Mouse (Mus musculus) heart, postnatal 25 days (tissue): ENCODE data around the gene Nudt17. TPM values are rescaled to one million over a fixed set of nuclear protein-coding genes. Genes with fewer than 3 reads are reported as not detected.
"Not testable (repeated sequence)": the region's sequence is repeated elsewhere in the genome, so short reads cannot be mapped to it uniquely, and the experiment has no call there.

Experiments used
- DNase-seq: peaks from one replicate; pipeline ENCODE4 v3.0.0; 2022; ENCODE audit warnings: low spot score
- intact Hi-C: fragments of 180-260 bp; cut with DNase I; formaldehyde crosslinking; loops from one replicate; pipeline ENCODE4 v1.15.1; 2025
- total RNA-seq, 2 experiments: library from RNA; stranded (reverse); gene quantifications; 2 replicates each; pipeline ENCODE4 v1.2.3; 2021

Gene Nudt17
- 1 to 10 TPM; 2.3 to 3.2 TPM for total RNA-seq

- intact Hi-C loops = loop anchor here (2.0 to 5.0 kb wide), 3 partner anchors 41 to 161 kb away; no protein-coding TSS in a partner anchor
- DNase-seq = peak; percentile 63
Measured at GRCm38 (mm10) chr3:96707903-96708683, at the start of gene Nudt17. Gene Nudt17, minus strand, starts transcription at chr3:96708562.

GRCm38 (mm10) chr3:96757691-96758090 lies 49.3 kb upstream of the Nudt17 start:
- no peak for DNase-seq
- intact Hi-C loops = no loop called here

GRCm38 (mm10) chr3:96755935-96756334 lies 47.6 kb upstream of the Nudt17 start:
- DNase-seq = no peak
- intact Hi-C loops = no loop called here

DNA sequence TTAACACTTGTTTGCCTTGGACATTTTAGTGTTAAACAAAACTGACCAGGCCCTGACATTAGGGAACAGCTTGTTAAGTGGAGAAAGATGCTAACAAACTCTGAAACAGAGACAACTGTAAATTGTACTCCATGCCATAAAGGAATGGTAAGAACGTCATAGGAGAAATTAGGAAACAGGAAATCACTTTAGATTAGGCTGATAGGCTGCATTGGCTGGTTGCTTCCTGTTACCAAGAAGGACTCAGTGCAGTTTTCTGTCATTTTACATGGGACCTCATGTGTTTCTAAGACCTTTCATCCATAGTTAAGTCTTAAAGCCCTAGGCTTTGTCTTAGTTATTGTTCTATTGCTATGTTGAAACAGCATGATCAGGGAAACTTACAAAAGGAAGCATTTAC lies 38.5 kb upstream of the Nudt17 start:
- no peak for DNase-seq
- intact Hi-C loops = no loop called here

- DNase-seq = no peak
- intact Hi-C loops = no loop called here
Measured at GRCm38 (mm10) chr3:96744348-96744747, 36.0 kb upstream of the Nudt17 start.

DNA sequence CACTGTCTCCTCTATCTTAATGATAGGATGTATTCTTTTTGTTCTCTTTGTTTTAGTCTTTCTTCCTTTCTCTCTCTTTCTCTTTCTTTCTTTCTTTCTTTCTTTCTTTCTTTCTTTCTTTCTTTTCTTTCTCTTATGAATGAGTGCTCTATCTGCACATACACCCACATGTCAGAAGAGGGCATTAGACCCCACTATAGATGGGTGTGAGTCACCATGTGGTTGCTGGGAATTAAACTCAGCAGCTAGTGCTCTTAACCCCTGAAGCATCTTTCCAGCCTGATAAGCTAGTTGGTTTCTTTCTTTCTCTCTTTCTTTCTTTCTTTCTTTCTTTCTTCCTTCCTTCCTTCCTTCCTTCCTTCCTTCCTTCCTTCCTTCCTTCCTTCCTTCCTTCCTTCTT lies 31.9 kb upstream of the Nudt17 start:
- intact Hi-C loops, DNase-seq: not testable (repeated sequence)

DNA sequence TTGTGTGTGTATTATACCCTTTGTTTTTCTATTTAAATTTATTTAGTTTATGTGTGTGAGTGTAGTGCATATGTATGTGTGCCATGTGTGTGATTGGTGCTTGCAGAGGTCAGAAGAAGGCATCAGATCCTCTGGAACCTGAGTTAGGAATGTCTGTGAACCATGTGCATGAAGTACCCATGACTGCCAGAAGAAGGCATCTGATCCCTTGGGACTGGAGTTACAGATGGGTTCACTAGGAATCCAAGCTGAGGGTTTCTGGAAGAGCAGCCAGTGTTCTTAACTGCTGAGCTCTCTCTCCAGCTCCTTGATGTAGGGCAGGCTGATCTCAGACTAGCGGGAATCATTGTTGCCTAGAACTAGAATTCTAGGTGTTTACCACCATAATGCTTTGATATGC lies 29.6 kb upstream of the Nudt17 start:
- DNase-seq = no peak
- intact Hi-C loops = loop anchor here (5.0 kb wide), 1 partner anchor 74 kb away; no protein-coding TSS in a partner anchor

- intact Hi-C loops = loop anchor here (5.0 kb wide), 1 partner anchor 75 kb away; no protein-coding TSS in a partner anchor
- no peak for DNase-seq
Measured at GRCm38 (mm10) chr3:96737013-96737740, 28.8 kb upstream of the Nudt17 start.

DNA sequence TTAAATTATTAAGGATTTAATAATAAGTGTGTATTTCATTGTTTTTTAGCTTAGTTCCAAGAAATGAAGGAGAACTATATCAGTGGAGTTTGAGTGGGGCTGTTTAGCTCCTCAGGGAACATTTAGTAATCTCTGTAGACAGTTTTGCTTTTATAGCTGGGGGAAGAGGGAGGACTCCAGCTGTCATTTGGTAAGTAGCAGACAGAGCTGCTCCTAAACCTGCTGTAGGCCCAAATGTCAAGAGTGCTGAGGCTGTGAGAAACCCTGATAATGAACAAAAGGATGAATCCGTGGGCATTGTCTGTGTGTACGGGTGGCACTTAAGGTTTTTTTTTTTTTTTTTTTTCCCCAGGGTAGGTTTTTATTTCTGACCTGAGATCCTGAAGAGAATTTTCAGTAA lies 26.8 kb upstream of the Nudt17 start:
- no peak for DNase-seq
- intact Hi-C loops = loop anchor here (5.0 kb wide), 1 partner anchor 77 kb away; no protein-coding TSS in a partner anchor

DNA sequence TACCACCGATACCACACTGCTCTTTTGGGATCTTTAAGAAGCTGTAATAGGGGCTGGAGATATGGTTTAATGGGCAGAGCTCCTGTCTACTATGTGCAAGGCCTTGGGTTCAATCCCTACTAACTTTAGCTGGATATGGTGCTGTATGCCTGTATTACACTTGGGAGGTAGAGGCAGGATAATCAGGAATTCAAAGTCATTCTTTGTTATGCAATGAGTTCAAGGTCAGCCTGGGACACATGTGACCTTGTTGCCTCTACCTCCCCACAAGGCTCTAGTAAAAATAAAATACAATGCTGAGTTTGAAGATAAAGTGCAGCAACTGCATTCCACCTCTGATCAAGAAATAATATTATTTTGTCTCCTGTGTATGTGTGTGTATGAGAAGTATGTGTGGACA lies 25.6 kb upstream of the Nudt17 start:
- intact Hi-C loops = loop anchor here (2.0 kb wide), 1 partner anchor 31 kb away; no protein-coding TSS in a partner anchor
- no peak for DNase-seq

GRCm38 (mm10) chr3:96730785-96731184 lies 22.4 kb upstream of the Nudt17 start:
- intact Hi-C loops = no loop called here
- no peak for DNase-seq

GRCm38 (mm10) chr3:96729403-96729784 lies 21.0 kb upstream of the Nudt17 start:
- intact Hi-C loops = loop anchor here (5.0 kb wide), 1 partner anchor 53 kb away; no protein-coding TSS in a partner anchor
- no peak for DNase-seq

- intact Hi-C loops = loop anchor here (5.0 kb wide), 1 partner anchor 53 kb away; no protein-coding TSS in a partner anchor
- no peak for DNase-seq
Measured at GRCm38 (mm10) chr3:96728634-96729402, 20.5 kb upstream of the Nudt17 start.

DNA sequence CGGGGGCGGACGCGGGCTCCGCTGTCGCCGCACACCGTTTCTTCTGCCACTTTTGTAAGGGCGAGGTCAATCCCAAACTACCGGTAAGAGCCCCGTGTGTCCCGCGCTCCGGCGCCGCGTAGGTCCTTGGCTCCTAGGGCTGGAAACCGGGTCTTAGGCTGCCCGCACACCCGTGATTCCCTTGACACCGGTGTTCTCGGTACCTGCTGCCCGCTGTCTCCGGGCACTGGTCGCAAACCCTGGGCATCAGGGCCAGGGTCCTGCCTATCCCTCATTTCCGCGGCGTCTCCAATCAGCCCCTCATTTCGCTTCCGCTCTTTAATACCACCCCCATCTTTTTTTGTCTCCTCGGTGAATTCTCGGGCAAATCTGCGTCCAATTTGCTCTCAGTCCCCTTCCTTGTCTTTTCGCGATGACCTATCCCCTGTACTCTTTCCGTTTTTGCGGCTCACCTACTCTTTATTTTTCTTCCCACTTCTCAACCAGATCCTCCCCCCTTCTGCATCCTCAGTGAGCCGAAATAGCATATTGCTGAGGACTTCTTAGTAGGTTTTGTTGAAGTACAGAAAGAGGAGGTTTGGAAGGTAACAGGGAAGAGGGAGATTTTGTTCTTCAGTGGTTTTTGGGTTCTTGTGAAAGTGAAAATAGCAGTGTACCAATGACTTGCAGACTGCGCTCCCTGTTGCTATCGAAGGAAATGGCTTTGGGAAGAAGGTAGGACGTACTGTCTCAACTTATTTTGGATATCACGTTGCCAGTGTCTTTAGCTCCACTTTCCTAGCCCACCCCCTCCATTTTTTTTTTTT lies 19.7 kb upstream of the Nudt17 start:
- intact Hi-C loops = loop anchor here (2.0 to 5.0 kb wide), 2 partner anchors 31 to 54 kb away; partner anchors contain the start of gene Pias3
- DNase-seq = no peak

DNA sequence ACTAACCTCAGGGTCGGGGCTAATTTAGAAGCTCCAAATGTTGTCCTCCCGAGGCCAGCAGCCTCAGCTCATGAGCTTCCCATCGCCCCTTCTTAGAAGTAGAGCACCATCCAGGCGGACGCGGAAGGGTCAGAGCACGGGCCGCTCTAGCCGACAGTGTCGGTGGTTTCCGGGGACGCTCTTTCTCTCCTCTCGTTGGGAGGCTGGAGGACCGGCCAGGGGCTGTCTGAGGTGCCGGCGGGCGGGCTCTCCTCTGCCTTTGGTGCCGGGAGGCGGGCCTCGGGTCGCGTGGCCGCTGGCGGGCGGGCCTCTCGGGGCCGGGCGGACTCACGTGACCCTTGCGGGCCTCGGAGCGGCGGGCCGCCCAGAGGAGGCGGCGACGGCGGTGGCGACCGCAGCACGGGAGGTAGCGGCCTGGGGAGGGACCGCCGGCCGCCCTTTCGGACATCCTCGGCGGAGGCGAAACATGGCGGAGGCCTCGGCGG lies 19.0 kb upstream of the Nudt17 start, which contains the start of the genes Polr3c and Rnf115:
Polr3c (minus strand) TSS at position 286 of the 485 bp plus-strand sequence.
Rnf115 (plus strand) TSS at position 322 of the 485 bp plus-strand sequence.
- intact Hi-C loops = loop anchor here (2.0 to 5.0 kb wide), 2 partner anchors 31 to 55 kb away; partner anchors contain the start of gene Pias3
- DNase-seq = peak; percentile 97

GRCm38 (mm10) chr3:96719173-96719572 lies 10.8 kb upstream of the Nudt17 start:
- DNase-seq = no peak
- intact Hi-C loops = no loop called here

- no peak for DNase-seq
- intact Hi-C loops = no loop called here
Measured at GRCm38 (mm10) chr3:96715854-96716253, 7.5 kb upstream of the Nudt17 start.

- intact Hi-C loops = no loop called here
- DNase-seq = no peak
Measured at GRCm38 (mm10) chr3:96714286-96714685, 5.9 kb upstream of the Nudt17 start.

DNA sequence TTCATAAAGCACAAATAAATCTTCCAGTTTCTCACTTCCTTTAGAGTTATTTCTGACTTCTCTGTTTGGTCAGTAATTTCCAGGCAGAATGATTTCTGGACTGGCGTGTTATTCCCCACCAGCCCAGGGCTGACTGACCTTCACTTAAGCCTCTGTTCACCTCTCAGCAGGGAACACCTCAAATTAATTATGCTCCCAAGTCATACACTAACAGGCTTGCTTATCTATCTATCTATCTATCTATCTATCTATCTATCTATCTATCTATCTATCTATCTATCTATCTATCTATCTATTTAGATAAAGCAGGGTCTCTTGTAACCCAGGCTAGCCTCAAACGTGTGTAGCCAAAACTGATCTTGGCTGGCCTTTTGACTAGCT lies 312 bp upstream of the Nudt17 start:
- intact Hi-C loops = loop anchor here (2.0 to 5.0 kb wide), 3 partner anchors 41 to 162 kb away; no protein-coding TSS in a partner anchor
- DNase-seq = no peak
